Mouse (Mus musculus) myocyte (in vitro differentiated cells): Measurements from ENCODE around the gene Tns2.

Experiments used
- E2F4 ChIP-seq: IDR thresholded peaks from one replicate; pipeline ENCODE4 v1.6.1; 2011; ENCODE audit warnings: mild to moderate bottlenecking, control low read depth, moderate library complexity; ENCODE audit not compliant: insufficient read depth
- MAX ChIP-seq: IDR thresholded peaks from one replicate; pipeline ENCODE4 v1.6.1; 2011; ENCODE audit warnings: low read depth, mild to moderate bottlenecking, control low read depth
- MYOG ChIP-seq, 3 experiments: IDR thresholded peaks; one replicate each; pipeline ENCODE4 v1.6.1; 2011; ENCODE audit warnings: control low read depth in 2 of 3, low read depth in 2 of 3, mild to moderate bottlenecking in 2 of 3; ENCODE audit not compliant: insufficient read length in 2 of 3, control insufficient read depth in 1 of 3, insufficient read depth in 1 of 3
- POLR2A ChIP-seq: IDR thresholded peaks from one replicate; pipeline ENCODE4 v1.6.1; 2011; ENCODE audit warnings: low read depth, mild to moderate bottlenecking, control low read depth, moderate library complexity; ENCODE audit not compliant: insufficient read length
- POLR2AphosphoS2 ChIP-seq: IDR thresholded peaks from one replicate; pipeline ENCODE4 v1.6.1; 2011; ENCODE audit warnings: low read depth, control low read depth; ENCODE audit not compliant: insufficient read length
- TCF12 ChIP-seq: IDR thresholded peaks from one replicate; pipeline ENCODE4 v1.6.1; 2011; ENCODE audit warnings: mild to moderate bottlenecking, control low read depth; ENCODE audit not compliant: poor library complexity, insufficient read depth, severe bottlenecking
- USF1 ChIP-seq: IDR thresholded peaks from one replicate; pipeline ENCODE4 v1.6.1; 2011; ENCODE audit warnings: low read depth, mild to moderate bottlenecking, control low read depth, moderate library complexity

DNA sequence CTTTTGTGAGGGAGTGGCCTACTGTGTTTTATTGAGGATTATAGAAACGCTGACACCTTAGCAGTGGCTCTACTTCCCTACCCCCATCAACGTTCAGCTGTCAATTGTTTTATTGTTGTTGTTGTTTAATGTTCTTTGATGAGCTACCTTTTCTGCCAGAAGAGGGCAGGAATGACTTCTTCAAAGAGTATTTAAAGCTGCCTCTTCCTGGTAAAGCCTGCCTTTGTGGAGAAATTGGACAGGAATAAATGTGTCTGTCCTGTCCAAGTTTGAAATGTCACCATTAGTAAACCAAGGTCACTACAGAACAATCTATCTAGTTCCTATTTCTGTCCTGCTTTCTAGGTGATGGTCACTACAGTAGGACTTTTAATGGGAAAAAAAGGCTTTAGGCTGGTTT lies 6.1 kb upstream of the Tns2 start:
- TF ChIP-seq USF1 (no peak), MAX (no peak), POLR2A (no peak), E2F4 (no peak), MYOG (IDR thresholded peaks at IDR 0.05; ENCODE audit: control insufficient read depth in 1 of 3, insufficient read depth in 1 of 3, insufficient read length in 2 of 3, low read depth in 2 of 3) (no peak), POLR2AphosphoS2 (no peak), TCF12 (no peak)
